Mouse (Mus musculus) embryonic facial prominence, embryonic 15.5 days (tissue): ENCODE measurements around the gene Lrrc52. TPM values are rescaled to one million over a fixed set of nuclear protein-coding genes. Genes with fewer than 3 reads are reported as not detected.

Experiments
- ATAC-seq: fragments of 200-750 bp; cut with Nextera tagmentation; 2 replicates; pipeline ENCODE4 v1.8.0; 2017; ENCODE audit warnings: low read depth, moderate TSS enrichment; ENCODE audit not compliant: insufficient number of reproducible peaks, low FRiP score, low TSS enrichment
- H3K27ac ChIP-seq: fragments of 300-500 bp; sonication (generic); replicated peaks from 2 replicates; pipeline ENCODE4 v1.5.1; 2015; ENCODE audit warnings: mild to moderate bottlenecking, inconsistent platforms
- H3K27me3 ChIP-seq: fragments of 300-500 bp; sonication (generic); 2 replicates; pipeline ENCODE4 v1.6.1; 2015; ENCODE audit warnings: inconsistent platforms
- H3K36me3 ChIP-seq: fragments of 300-500 bp; sonication (generic); 2 replicates; pipeline ENCODE4 v1.6.1; 2015; ENCODE audit warnings: mild to moderate bottlenecking, inconsistent platforms
- H3K4me1 ChIP-seq: fragments of 300-500 bp; sonication (generic); 2 replicates; pipeline ENCODE4 v1.6.1; 2015; ENCODE audit warnings: inconsistent platforms
- H3K4me2 ChIP-seq: fragments of 300-500 bp; sonication (generic); replicated peaks from 2 replicates; pipeline ENCODE4 v1.6.1; 2015; ENCODE audit warnings: mild to moderate bottlenecking, inconsistent platforms
- H3K4me3 ChIP-seq: fragments of 300-500 bp; sonication (generic); replicated peaks from 2 replicates; pipeline ENCODE4 v1.5.1; 2015; ENCODE audit warnings: mild to moderate bottlenecking, inconsistent platforms
- H3K9ac ChIP-seq: fragments of 300-500 bp; sonication (generic); 2 replicates; pipeline ENCODE4 v1.6.1; 2015; ENCODE audit warnings: inconsistent platforms
- H3K9me3 ChIP-seq: fragments of 300-500 bp; sonication (generic); replicated peaks from 2 replicates; pipeline ENCODE4 v1.6.1; 2016; ENCODE audit warnings: inconsistent platforms
- WGBS: fragments of 180-500 bp; shearing (Covaris S2); methylation state at CpG from one replicate; pipeline ENCODE4 v1.1.7; 2015; 5-methylcytosine and 5-hydroxymethylcytosine counted together
- polyA plus RNA-seq: library from polyadenylated mRNA; unstranded; fragments of >200 nt; fragmentation: Nextera tagmentation; extraction: Ambion mirVana; gene quantifications from 2 replicates; pipeline ENCODE4 v1.2.1, GENCODE M21; 2015

Lrrc52 gene
- not detected in 2 replicates for polyA plus RNA-seq

DNA sequence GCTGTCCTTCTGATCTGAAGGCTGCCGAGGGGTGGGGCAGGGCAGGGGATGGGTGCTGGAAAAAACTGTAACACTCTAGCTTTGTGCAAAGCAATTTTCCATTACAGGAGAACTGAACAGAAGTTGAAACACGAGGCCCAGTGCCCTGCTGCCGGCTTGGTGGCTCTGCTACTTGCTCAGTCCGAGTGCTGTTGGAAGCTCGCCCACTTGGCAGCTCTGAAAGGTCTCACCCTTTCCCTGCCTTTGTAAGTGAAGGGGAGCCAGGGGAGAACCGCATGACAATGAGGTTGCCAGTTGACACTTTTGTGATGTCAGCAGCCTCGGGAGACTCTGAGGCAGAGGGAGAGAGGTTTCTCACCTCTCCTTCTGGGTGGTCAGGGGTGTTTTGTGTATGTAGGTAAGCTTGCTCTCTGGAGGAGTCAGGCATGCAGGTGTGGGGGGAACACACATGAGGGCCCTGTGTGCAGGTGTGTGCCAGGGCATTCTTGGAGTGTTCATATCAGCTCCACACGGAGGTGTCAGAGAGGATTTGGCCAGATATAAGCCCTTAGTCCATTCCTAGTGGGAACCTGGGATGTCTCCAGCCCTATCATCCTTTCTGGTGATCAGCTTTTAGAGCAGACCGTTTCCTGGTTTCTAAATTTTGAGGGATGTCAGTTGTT, at the start of gene Lrrc52:
Gene Lrrc52 (minus strand): TSS at position 16 of the 662 bp plus-strand sequence.
- Histone ChIP-seq H3K9me3 (no peaks in the 10 kb centered on the region), H3K9ac (no peak within 1 kb of the TSS), H3K27me3 (no peaks in the 10 kb centered on the region), H3K4me1 (no peaks in the 10 kb centered on the region), H3K4me3 (no peak within 1 kb of the TSS), H3K36me3 (no peaks in the 10 kb centered on the region), H3K4me2 (no peak within 1 kb of the TSS), H3K27ac (no peak within 1 kb of the TSS)
- ATAC-seq = no peak
- 32% methylated on average over 9 of the region's 9 CpGs for WGBS

DNA sequence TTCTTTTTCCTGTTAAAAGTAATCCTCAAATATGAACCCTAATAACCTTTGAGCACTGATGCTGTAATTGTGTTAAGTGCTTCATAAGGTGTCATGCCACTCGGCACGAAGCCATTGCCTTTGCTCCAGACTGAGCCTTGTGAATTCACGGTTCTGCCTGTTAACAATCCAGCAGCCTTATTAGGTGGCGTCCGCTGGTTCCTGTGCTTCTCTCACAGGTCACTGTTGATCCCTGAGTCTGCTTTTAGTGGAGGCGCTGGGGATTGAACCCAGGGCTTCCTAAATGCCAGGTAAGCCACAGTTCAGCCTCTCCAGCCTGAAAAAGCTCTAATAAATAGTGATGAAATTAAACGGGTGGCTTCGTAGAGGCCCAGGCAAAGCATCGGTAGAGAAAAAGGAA, 45.0 kb upstream of the Lrrc52 start:
- H3K27me3 ChIP-seq = peaks cover 1% of the 10 kb centered on the region; the same call in 1 of the 2 replicates
- WGBS = 86% methylated on average over 9 of the region's 9 CpGs
- no peaks in the 10 kb centered on the region for H3K9me3 ChIP-seq
- no peak overlapping the region for H3K4me2 ChIP-seq
- no peaks in the 10 kb centered on the region for H3K4me1 ChIP-seq
- H3K9ac ChIP-seq = no peak overlapping the region
- H3K4me3 ChIP-seq = no peak overlapping the region
- no peaks in the 10 kb centered on the region for H3K36me3 ChIP-seq
- no peak overlapping the region for H3K27ac ChIP-seq
- ATAC-seq = no peak

DNA sequence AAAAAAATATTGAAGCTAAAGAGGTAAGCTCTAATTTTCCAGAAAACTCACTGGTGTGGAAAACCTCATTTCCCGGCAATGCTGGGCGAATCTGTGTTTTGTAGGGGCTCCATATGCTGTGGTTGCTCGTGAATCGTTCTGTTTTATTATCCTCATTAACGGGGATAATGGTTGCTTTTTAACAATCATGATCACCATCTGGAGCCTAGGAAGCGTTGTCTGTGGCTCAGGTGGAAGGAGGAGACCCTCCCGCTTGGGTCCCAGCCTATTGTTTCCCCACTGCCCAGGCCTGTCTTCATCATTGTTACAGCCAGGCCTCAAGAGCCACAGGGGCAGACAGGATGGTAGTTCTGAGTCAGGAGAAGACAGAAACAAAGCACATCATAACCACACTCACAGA, 39.5 kb upstream of the Lrrc52 start:
- WGBS = 75% methylated on average over 7 of the region's 7 CpGs
- H3K9me3 ChIP-seq = no peaks in the 10 kb centered on the region
- no peak for ATAC-seq

DNA sequence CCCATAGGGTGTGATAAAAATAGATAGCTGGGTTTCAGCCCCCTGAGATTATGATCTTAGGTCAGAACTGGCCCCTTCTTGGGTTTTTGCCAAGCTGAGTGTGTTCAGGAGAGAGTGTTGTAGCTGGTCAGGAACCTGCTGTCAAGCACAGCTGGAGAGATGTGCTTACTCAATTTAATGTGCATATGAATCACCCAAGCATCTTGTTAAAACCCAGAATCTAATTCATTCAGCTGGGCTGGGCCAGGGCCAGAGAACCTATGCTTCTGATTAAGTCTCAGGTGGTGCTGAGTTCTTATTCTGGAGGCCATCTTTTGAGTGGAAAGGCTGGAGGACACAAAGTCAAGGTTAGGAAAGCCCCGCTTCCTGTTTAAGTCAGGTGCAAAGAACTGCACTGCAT, 38.8 kb upstream of the Lrrc52 start:
- ATAC-seq = no peak
- no peak overlapping the region for H3K4me2 ChIP-seq
- H3K4me3 ChIP-seq = no peak overlapping the region
- no peak overlapping the region for H3K9ac ChIP-seq
- H3K27ac ChIP-seq = no peak overlapping the region
- 86% methylated on average over 1 of the region's 1 CpGs for WGBS
- H3K9me3 ChIP-seq = no peaks in the 10 kb centered on the region
- no peaks in the 10 kb centered on the region for H3K36me3 ChIP-seq
- H3K27me3 ChIP-seq = peaks cover 2% of the 10 kb centered on the region; the same call in 1 of the 2 replicates
- H3K4me1 ChIP-seq = 0 out of 2 replicates have a peak, but pooled peaks cover 3% of the 10 kb centered on the region

More for the DNA sequence above, 39.5 kb upstream of the Lrrc52 start:
- Histone ChIP-seq H3K27ac (no peak overlapping the region), H3K4me1 (no peaks in the 10 kb centered on the region), H3K27me3 (peaks cover 2% of the 10 kb centered on the region; the same call in 1 of the 2 replicates), H3K9ac (no peak overlapping the region), H3K4me3 (no peak overlapping the region), H3K4me2 (no peak overlapping the region), H3K36me3 (no peaks in the 10 kb centered on the region)

DNA sequence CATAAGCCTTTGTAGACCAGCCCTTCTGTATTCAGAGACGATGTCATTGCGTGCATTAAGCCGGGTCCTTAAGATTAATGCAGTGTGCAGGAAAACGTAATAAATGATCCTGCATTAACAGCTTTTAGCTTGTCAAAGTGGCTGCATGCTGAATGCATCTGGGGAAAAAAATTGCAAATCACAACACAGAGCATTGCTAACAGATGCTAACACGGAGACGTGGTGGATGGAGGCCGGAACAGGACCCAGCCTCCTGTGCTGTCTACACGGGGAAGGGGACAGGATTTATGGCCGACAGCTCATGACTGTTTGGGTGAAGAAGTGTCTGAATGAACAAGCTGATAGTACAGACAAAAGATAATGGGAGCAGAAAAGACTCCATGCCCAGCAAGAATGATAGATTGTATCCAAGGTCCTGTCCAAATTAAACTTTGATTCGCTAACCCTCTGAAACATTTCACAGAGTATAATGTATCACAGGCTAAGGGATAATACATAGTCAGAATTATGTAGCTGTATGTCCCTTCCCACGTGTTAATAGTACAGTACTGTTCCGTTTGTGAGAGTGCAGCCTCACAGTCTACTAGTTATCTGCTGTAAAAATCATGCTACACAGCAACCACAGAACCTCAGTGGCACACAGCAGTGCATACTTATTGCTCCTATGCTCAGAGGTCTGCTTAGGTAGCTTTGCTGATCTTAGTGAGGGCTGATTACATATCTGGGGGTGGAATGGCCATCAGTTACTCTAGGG, 32.7 kb upstream of the Lrrc52 start:
- H3K27me3 ChIP-seq = 0 out of 2 replicates have a peak, but pooled peaks cover 5% of the 10 kb centered on the region

DNA sequence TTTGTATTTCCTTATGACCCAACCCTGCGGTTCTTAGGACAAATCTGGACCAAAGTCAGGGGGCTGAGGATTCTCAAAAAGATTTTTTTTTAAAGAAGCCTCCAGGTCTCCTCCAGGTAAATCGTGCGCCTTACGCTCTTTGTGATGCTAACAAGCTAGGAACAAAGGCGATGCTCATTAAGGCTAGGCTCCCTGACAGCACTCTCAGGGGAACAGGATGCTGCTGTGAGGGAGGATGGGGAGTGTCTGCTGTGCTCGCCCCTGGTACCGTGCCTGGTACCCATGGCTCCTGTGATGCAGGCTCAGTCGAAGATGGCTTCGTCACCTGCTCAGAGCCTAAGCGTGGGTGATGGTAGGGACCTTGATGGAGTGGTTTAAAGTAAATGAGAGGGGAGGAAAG, 31.4 kb upstream of the Lrrc52 start:
- no peak overlapping the region for H3K4me2 ChIP-seq
- no peak overlapping the region for H3K27ac ChIP-seq
- 33% methylated on average over 10 of the region's 10 CpGs for WGBS
- no peak overlapping the region for H3K9ac ChIP-seq
- H3K9me3 ChIP-seq = no peaks in the 10 kb centered on the region
- H3K4me1 ChIP-seq = peaks cover 29% of the 10 kb centered on the region
- H3K27me3 ChIP-seq = 0 out of 2 replicates have a peak, but pooled peaks cover 5% of the 10 kb centered on the region
- no peaks in the 10 kb centered on the region for H3K36me3 ChIP-seq
- ATAC-seq = no peak
- no peak overlapping the region for H3K4me3 ChIP-seq

More for the DNA sequence above, 32.7 kb upstream of the Lrrc52 start:
- WGBS = 39% methylated on average over 12 of the region's 12 CpGs
- Histone ChIP-seq H3K27ac (no peak overlapping the region), H3K9ac (no peak overlapping the region), H3K4me3 (no peak overlapping the region), H3K9me3 (no peaks in the 10 kb centered on the region), H3K4me2 (no peak overlapping the region; the same call in 1 of the 2 replicates), H3K4me1 (peaks cover 29% of the 10 kb centered on the region), H3K36me3 (no peaks in the 10 kb centered on the region)
- no peak for ATAC-seq

DNA sequence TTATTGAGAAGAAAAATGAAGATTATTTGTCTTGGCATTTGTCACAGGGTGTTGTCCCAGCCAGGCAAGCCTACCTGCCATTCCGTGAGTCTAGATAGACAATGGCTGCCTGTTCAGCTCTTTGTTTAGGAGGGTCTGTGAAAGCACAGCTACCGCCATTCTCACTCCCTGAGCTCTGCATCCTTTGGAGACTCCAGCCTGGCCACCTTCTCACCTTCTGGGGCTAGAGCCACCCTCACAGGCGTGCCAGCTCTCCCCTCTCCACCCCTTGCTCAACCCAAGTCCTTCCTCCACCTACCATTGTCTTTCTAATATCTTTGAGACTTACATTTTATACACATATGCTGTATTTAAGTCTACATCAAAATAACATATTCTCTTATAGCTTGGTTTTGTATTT, 31.0 kb upstream of the Lrrc52 start:
- no peaks in the 10 kb centered on the region for H3K36me3 ChIP-seq
- no peaks in the 10 kb centered on the region for H3K9me3 ChIP-seq
- H3K4me2 ChIP-seq = no peak overlapping the region
- H3K27me3 ChIP-seq = 0 out of 2 replicates have a peak, but pooled peaks cover 5% of the 10 kb centered on the region
- H3K27ac ChIP-seq = no peak overlapping the region
- no peak overlapping the region for H3K4me3 ChIP-seq
- WGBS = 60% methylated on average over 3 of the region's 3 CpGs
- no peak for ATAC-seq
- peaks cover 29% of the 10 kb centered on the region for H3K4me1 ChIP-seq
- H3K9ac ChIP-seq = no peak overlapping the region

DNA sequence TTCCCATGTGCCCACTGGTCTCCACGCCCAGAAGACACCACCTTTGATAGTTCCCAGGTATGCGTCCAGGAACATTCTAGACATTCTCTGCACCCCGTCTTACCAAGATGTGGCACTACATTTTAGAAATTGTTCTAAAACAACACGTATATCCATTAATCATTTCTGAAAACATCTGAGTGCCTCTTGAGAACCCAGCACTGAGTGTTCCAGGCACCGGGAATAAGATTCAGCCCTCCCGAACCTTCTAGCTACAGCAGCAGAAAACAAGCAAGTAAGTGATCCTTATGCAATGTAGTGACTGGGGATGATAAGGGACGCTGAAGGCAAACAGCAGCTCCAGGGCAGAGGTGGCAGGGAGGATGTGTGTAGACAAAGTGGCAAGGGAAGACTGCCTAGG, 24.9 kb upstream of the Lrrc52 start:
- ATAC-seq = no peak
- Histone ChIP-seq H3K9ac (no peak overlapping the region), H3K9me3 (no peaks in the 10 kb centered on the region), H3K27me3 (no peaks in the 10 kb centered on the region), H3K36me3 (no peaks in the 10 kb centered on the region), H3K4me3 (no peak overlapping the region), H3K27ac (no peak overlapping the region), H3K4me2 (no peak overlapping the region), H3K4me1 (no peaks in the 10 kb centered on the region)
- WGBS = 82% methylated on average over 7 of the region's 7 CpGs

DNA sequence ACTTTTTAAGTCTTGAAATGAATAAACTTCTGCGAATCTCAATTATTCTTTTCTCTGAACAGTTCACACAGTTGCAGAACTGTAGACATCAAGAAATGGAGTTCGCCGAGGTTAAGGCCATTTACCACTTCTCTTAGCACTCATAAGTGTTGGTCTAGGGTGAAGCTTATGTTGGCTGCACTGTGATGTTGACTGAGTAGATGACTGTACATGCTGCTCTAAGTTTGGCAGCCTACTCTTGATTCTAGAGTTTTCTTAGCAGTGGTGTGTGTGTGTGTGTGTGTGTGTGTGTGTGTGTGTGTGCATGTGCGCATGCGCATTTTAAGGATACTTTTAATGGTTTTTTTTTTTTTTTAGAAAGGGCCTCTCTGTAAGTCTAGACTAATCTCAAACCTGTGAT, 21.4 kb upstream of the Lrrc52 start:
- H3K9ac ChIP-seq = no peak overlapping the region
- H3K4me2 ChIP-seq = no peak overlapping the region
- no peaks in the 10 kb centered on the region for H3K4me1 ChIP-seq
- H3K36me3 ChIP-seq = no peaks in the 10 kb centered on the region
- ATAC-seq = no peak
- no peaks in the 10 kb centered on the region for H3K27me3 ChIP-seq
- no peaks in the 10 kb centered on the region for H3K9me3 ChIP-seq
- H3K4me3 ChIP-seq = no peak overlapping the region
- WGBS = 91% methylated on average over 5 of the region's 5 CpGs
- no peak overlapping the region for H3K27ac ChIP-seq

DNA sequence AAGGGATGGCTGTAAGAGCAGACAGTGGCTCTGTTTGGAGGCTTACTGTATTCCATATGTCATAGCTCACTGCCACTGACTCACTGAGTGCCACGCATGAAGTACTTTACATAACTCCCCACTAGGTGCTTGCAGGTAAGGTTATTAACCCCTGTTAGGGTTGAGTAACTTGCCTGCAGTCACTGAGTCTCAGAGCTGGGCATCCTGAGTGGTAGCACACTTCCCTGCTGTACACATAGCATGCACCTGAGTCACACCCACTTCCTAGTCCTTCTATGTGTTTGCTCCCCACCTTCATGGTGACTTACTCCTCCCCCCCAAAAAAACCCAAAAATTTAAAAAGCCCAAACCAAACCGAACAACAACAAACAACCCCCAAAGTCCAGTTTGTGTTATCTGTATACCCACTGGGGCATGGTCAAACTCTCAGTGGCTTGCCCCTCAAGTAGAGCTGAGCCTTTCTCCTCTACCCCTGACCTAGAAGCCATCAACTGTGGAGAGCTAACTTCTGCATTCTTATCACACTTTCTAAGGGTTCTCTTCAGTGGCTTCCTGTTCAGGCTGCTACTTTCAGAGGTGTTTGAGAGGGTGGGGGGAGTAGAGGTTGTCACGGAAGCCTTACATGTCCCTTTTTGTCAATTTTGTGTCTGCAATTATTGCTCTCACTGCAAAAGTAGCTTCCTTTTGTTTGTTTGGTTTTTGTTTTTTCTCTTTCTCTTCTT, 20.5 kb upstream of the Lrrc52 start:
- WGBS = 76% methylated on average over 3 of the region's 3 CpGs
- no peak for ATAC-seq

DNA sequence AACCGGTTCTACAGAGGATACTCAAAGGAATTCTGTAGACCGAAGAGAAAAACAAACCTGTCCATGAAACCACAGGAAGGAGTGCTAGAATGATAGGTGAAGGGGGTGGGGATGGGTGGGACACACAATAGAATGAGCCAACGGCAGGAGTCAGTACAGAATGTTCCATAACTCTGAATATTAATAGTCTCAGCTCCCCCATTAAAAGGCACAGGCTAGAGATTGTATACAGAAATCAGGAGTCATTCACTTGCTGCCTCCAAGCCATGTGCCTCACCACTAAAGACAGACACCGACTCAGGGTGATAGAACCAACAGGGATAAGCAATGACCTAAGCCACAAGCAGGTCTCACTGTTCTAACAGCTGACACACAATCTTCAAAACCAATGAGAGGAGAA, 16.3 kb upstream of the Lrrc52 start:
- no peak overlapping the region for H3K4me3 ChIP-seq
- no peak overlapping the region for H3K27ac ChIP-seq
- no peaks in the 10 kb centered on the region for H3K9me3 ChIP-seq
- H3K9ac ChIP-seq = no peak overlapping the region
- ATAC-seq = no peak
- no peaks in the 10 kb centered on the region for H3K36me3 ChIP-seq
- WGBS = 74% methylated on average over 4 of the region's 4 CpGs
- H3K4me1 ChIP-seq = no peaks in the 10 kb centered on the region
- no peak overlapping the region for H3K4me2 ChIP-seq
- no peaks in the 10 kb centered on the region for H3K27me3 ChIP-seq

More for the DNA sequence above, 20.5 kb upstream of the Lrrc52 start:
- Histone ChIP-seq H3K27ac (no peak overlapping the region), H3K4me2 (no peak overlapping the region), H3K36me3 (no peaks in the 10 kb centered on the region), H3K9ac (no peak overlapping the region), H3K4me3 (no peak overlapping the region), H3K27me3 (no peaks in the 10 kb centered on the region), H3K4me1 (no peaks in the 10 kb centered on the region), H3K9me3 (no peaks in the 10 kb centered on the region)
